Mouse (Mus musculus) myocyte (in vitro differentiated cells): ENCODE data around the gene Scamp4. TPM values are rescaled to one million over a fixed set of nuclear protein-coding genes. Genes with fewer than 3 reads are reported as not detected.
"Not testable (repeated sequence)": the region's sequence is repeated elsewhere in the genome, so short reads cannot be mapped to it uniquely, and the experiment has no call there.

Experiments used
- H3K27me3 ChIP-seq: one replicate; pipeline ENCODE4 v1.6.1; 2011; ENCODE audit not compliant: control insufficient read depth, insufficient read depth, insufficient read length
- H3K36me3 ChIP-seq: one replicate; pipeline ENCODE4 v1.6.1; 2011; ENCODE audit not compliant: control insufficient read depth, insufficient read depth
- H3K4me2 ChIP-seq: one replicate; pipeline ENCODE4 v1.6.1; 2011; ENCODE audit warnings: low read depth, control low read depth
- H3K4me3 ChIP-seq: one replicate; pipeline ENCODE4 v1.5.1; 2011; ENCODE audit warnings: mild to moderate bottlenecking, control low read depth, moderate library complexity
- H3K79me2 ChIP-seq: one replicate; pipeline ENCODE4 v1.6.1; 2011; ENCODE audit not compliant: control insufficient read depth, insufficient read depth
- H3ac ChIP-seq: one replicate; pipeline ENCODE4 v1.6.1; 2011; ENCODE audit not compliant: control insufficient read depth, insufficient read length
- CEBPB ChIP-seq: IDR thresholded peaks from 2 replicates; pipeline ENCODE4 v1.6.1; 2011; ENCODE audit warnings: mild to moderate bottlenecking, moderate library complexity; ENCODE audit not compliant: poor library complexity, insufficient read depth, severe bottlenecking
- E2F4 ChIP-seq: IDR thresholded peaks from one replicate; pipeline ENCODE4 v1.6.1; 2011; ENCODE audit warnings: mild to moderate bottlenecking, control low read depth, moderate library complexity; ENCODE audit not compliant: insufficient read depth
- MAX ChIP-seq: IDR thresholded peaks from one replicate; pipeline ENCODE4 v1.6.1; 2011; ENCODE audit warnings: low read depth, mild to moderate bottlenecking, control low read depth
- MYOD1 ChIP-seq, 3 experiments: IDR thresholded peaks; one replicate each; pipeline ENCODE4 v1.6.1; 2011; ENCODE audit warnings: control low read depth in 2 of 3, low read depth in 2 of 3, mild to moderate bottlenecking in 2 of 3, moderate library complexity in 1 of 3; ENCODE audit not compliant: insufficient read length in 2 of 3, control insufficient read depth in 1 of 3
- MYOG ChIP-seq, 3 experiments: IDR thresholded peaks; one replicate each; pipeline ENCODE4 v1.6.1; 2011; ENCODE audit warnings: control low read depth in 2 of 3, low read depth in 2 of 3, mild to moderate bottlenecking in 2 of 3; ENCODE audit not compliant: insufficient read length in 2 of 3, control insufficient read depth in 1 of 3, insufficient read depth in 1 of 3
- POLR2A ChIP-seq: IDR thresholded peaks from one replicate; pipeline ENCODE4 v1.6.1; 2011; ENCODE audit warnings: low read depth, mild to moderate bottlenecking, control low read depth, moderate library complexity; ENCODE audit not compliant: insufficient read length
- POLR2AphosphoS2 ChIP-seq: IDR thresholded peaks from one replicate; pipeline ENCODE4 v1.6.1; 2011; ENCODE audit warnings: low read depth, control low read depth; ENCODE audit not compliant: insufficient read length
- REST ChIP-seq: IDR thresholded peaks from one replicate; pipeline ENCODE4 v1.6.1; 2011; ENCODE audit warnings: mild to moderate bottlenecking, control low read depth, moderate library complexity; ENCODE audit not compliant: insufficient read depth, insufficient read length
- SRF ChIP-seq: IDR thresholded peaks from one replicate; pipeline ENCODE4 v1.6.1; 2011; ENCODE audit warnings: low read depth; ENCODE audit not compliant: control insufficient read depth, insufficient read length
- TCF12 ChIP-seq: IDR thresholded peaks from one replicate; pipeline ENCODE4 v1.6.1; 2011; ENCODE audit warnings: mild to moderate bottlenecking, control low read depth; ENCODE audit not compliant: poor library complexity, insufficient read depth, severe bottlenecking
- TCF3 ChIP-seq: IDR thresholded peaks from one replicate; pipeline ENCODE4 v1.6.1; 2011; ENCODE audit warnings: low read depth, control low read depth; ENCODE audit not compliant: insufficient read length
- USF1 ChIP-seq: IDR thresholded peaks from one replicate; pipeline ENCODE4 v1.6.1; 2011; ENCODE audit warnings: low read depth, mild to moderate bottlenecking, control low read depth, moderate library complexity
- polyA plus RNA-seq: library from polyadenylated mRNA; unstranded; fragments of >200 nt; fragmentation: generic; extraction: Trizol; gene quantifications from one replicate; pipeline ENCODE4 v1.2.1, GENCODE M21; 2012; ENCODE audit warnings: missing spikeins

The Scamp4 gene
- polyA plus RNA-seq, 1 experiment, result 141 TPM

DNA sequence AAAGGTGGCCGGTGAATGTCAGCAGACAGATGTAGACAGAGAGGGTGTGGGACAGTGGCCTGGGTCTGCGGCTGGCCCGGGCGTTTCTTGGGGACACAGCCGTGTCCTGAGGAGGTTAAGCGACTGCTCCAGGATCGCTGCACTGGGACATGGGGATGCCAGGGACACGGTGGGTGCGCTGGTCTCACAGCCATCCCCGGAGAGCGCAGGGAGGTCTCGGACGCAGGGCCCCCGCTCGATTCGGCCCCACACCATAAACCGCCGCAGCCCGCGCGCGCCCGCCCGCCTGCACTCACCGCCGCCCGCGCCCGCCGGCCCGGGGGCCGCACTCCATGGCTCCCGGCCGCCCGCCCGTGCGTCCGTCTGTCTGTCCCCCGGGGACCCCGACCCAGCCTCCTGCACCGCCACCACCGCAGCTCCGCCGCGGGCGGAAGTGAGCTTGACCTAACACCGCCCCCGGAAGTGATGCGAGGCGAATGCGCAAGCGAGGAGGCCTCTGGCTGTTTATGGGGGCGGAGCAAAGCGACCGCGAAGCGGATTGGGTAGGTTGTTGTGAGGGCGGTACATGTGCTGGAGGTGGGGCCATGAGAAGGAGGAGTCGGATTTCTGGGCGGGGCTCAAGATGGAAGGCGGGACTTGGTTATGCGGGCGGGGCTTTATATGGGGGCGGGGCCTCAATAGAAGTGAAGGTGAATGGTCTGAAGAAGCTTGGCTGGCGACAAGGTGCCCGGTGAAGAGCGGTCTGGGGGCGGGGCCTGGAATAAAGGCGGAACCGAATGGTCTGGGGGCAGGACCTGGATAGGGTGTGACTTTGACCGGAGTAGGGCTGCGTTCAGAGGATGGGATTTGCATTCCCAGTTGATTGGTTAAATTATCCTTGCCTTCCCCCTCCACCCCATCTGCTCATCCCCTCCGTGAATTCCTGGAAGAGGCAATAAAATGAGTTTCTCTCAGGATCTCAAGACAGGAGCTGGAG is 12.5 kb upstream of the Scamp4 start, which contains the start of gene Abhd17a:
Gene Abhd17a, minus strand, starts transcription at position 463 of the 976 bp plus-strand sequence.
- Histone ChIP-seq H3K36me3 (no peaks in the 10 kb centered on the region), H3K79me2 (peaks cover 23% of the 10 kb centered on the region), H3K4me2 (peak within 1 kb of the TSS; percentile 74), H3K4me3 (peak within 1 kb of the TSS; percentile 51), H3K27me3 (no peaks in the 10 kb centered on the region), H3ac (peak within 1 kb of the TSS; percentile 83)
- TF ChIP-seq REST (no peak), TCF12 (no peak), MYOD1 (IDR thresholded peaks at IDR 0.05; ENCODE audit: control insufficient read depth in 1 of 3, insufficient read length in 2 of 3, low read depth in 2 of 3) (peak in 1 of 3 experiments; percentile 8), POLR2AphosphoS2 (peak; percentile 89), TCF3 (no peak), SRF (peak; percentile 75), E2F4 (no peak), USF1 (peak; percentile 15), MAX (no peak), CEBPB (no peak), POLR2A (peak; percentile 89)

DNA sequence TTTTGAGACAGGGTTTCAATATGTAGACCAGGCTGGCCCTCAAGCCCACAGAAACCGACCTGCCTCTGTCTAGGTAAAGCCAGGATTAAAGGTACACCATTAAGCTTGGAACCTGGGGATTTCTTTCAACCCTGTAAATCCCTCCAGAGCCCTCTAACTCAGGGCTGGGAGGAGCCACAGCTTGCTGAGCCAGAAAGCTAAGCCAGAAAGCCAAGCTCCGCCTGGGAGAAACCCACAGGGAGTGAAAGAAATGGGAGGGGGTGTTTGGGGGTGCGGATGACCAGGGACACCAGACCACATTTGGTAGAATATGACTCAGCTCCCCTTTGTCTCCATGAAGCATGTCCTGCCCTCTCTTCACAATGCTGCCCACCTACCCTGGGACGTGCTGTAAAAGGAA is 6.4 kb upstream of the Scamp4 start:
- Histone ChIP-seq H3K4me3 (no peak overlapping the region), H3K36me3 (no peaks in the 10 kb centered on the region), H3K79me2 (no peaks in the 10 kb centered on the region), H3ac (no peak overlapping the region), H3K27me3 (no peaks in the 10 kb centered on the region), H3K4me2 (peak overlapping the region; percentile 12)
- TF ChIP-seq MYOD1 (IDR thresholded peaks at IDR 0.05; ENCODE audit: control insufficient read depth in 1 of 3, insufficient read length in 2 of 3, low read depth in 2 of 3), result no peak
- no peak for TF ChIP-seq TCF12
- no peak for TF ChIP-seq TCF3
- no peak for TF ChIP-seq E2F4
- TF ChIP-seq MYOG (IDR thresholded peaks at IDR 0.05; ENCODE audit: control insufficient read depth in 1 of 3, insufficient read depth in 1 of 3, insufficient read length in 2 of 3, low read depth in 2 of 3), result no peak

DNA sequence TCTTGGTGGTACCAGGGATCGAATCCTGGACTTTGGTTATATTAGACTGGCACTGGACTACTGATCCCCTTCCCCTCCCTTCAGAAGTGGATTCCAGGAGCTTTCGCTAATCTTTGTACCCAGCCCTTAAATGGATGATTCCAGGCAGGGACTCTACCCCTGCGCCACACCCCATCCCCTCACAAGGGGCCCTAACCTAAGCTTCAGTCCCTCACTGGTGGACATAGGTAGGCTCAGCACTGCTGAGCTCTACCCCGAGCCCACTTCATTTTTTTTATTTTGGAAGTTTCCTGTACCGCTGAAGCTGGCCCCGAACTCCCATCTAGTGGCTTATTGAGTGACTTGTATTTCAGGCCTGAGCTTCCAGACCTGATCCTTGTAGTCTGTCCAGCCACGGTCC is 692 bp downstream of the Scamp4 start:
- peaks cover 3% of the 10 kb centered on the region for H3K36me3 ChIP-seq
- peaks cover 37% of the 10 kb centered on the region for H3K79me2 ChIP-seq
- peak overlapping the region; percentile 22 for H3ac ChIP-seq
- TF ChIP-seq MAX, result no peak
- no peak for TF ChIP-seq SRF
- no peak for TF ChIP-seq TCF12
- peak overlapping the region; percentile 90 for H3K4me2 ChIP-seq
- no peaks in the 10 kb centered on the region for H3K27me3 ChIP-seq
- H3K4me3 ChIP-seq, result peak overlapping the region; percentile 81

DNA sequence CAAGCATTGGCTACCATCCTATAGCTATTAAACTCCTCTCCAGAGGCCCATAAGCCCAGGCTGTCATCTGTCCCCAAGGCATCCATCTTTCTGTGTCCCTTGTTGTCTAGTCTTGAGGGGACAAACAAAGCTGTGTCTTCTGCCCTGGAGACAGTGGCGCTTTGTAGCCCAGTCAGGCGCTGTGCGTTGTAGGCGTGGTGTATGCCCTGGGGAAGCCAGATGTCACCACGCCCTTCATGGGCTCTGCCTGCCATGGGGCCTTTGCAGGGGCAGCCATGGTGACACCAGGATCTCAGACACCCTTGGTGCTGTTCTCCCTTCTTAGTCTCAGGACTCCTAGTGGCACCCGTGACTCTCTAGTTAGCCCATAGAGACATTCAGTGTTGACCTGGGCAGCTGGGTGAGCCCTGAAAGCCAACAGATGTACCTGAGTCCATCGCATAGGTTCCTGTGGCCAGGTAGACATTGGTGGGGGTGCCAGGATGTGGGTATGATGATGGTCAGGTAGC is 1.4 kb downstream of the Scamp4 start:
- peak overlapping the region; percentile 81 for H3K4me3 ChIP-seq
- H3K79me2 ChIP-seq, result peaks cover 37% of the 10 kb centered on the region
- H3K27me3 ChIP-seq, result no peaks in the 10 kb centered on the region
- H3K36me3 ChIP-seq, result peaks cover 7% of the 10 kb centered on the region
- H3ac ChIP-seq, result peak overlapping the region; percentile 22
- no peak for TF ChIP-seq CEBPB
- H3K4me2 ChIP-seq, result peak overlapping the region; percentile 90

DNA sequence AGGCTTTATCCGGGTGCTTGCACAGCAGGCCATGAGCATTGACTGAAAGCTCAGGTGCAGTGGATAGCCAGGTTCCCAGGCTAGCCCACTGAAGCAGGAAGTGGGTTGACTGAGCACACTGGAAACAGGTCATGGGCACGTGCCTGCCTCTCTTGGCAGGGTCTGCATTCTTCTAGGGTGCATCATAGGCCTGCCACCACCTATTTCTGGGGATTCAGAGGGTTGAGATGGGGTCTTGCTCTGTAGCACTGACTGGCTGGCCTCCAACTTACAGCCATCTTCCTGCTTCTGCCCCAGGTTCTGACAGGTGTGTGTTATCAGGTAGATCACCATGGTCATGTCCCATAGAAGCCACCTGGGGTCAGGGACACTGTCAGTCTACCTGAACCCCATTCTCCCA is 2.3 kb downstream of the Scamp4 start:
- Histone ChIP-seq H3ac (no peak overlapping the region), H3K4me2 (no peak overlapping the region), H3K79me2 (peaks cover 37% of the 10 kb centered on the region), H3K27me3 (no peaks in the 10 kb centered on the region), H3K36me3 (peaks cover 9% of the 10 kb centered on the region), H3K4me3 (no peak overlapping the region)
- TF ChIP-seq E2F4, result no peak
- TF ChIP-seq POLR2A, result no peak
- TF ChIP-seq TCF12, result no peak
- no peak for TF ChIP-seq CEBPB
- no peak for TF ChIP-seq MYOG (IDR thresholded peaks at IDR 0.05; ENCODE audit: control insufficient read depth in 1 of 3, insufficient read depth in 1 of 3, insufficient read length in 2 of 3, low read depth in 2 of 3)
- TF ChIP-seq MYOD1 (IDR thresholded peaks at IDR 0.05; ENCODE audit: control insufficient read depth in 1 of 3, insufficient read length in 2 of 3, low read depth in 2 of 3), result no peak
- TF ChIP-seq SRF, result no peak
- TF ChIP-seq TCF3, result no peak
- no peak for TF ChIP-seq USF1
- no peak for TF ChIP-seq MAX
- no peak for TF ChIP-seq POLR2AphosphoS2

DNA sequence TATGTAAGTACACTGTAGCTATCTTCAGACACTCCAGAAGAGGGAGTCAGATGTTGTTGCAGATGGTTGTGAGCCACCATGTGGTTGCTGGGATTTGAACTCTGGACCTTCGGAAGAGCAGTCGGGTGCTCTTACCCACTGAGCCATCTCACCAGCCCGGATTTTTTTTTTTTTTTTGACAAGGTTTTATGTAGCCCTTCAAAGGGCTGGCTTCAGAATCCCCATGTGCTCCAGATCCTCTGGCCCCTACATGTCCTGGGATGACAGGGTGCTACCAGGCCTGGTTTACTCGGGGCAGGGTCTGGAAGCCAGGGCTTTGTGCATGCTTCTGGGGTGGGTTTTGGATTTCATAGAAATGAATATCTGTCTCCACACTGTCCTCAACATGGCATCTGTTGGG is 3.0 kb downstream of the Scamp4 start, which contains the start of gene Gm49322:
Gene Gm49322, plus strand, starts transcription at position 301 of the 400 bp plus-strand sequence.
- H3K27me3 ChIP-seq, H3K36me3 ChIP-seq, H3K4me2 ChIP-seq: not testable (repeated sequence)

More for the DNA sequence above, 3.0 kb downstream of the Scamp4 start, which contains the start of gene Gm49322:
- H3K79me2 ChIP-seq, result peaks cover 37% of the 10 kb centered on the region
- H3ac ChIP-seq, H3K4me3 ChIP-seq: not testable (repeated sequence)
